Mouse (Mus musculus): Measurements from ENCODE around the gene Rbl1. TPM values are rescaled to one million over a fixed set of nuclear protein-coding genes. Genes with fewer than 3 reads are reported as not detected.
"Not testable (repeated sequence)": the region's sequence is repeated elsewhere in the genome, so short reads cannot be mapped to it uniquely, and the experiment has no call there.

Gene Rbl1
- polyA plus RNA-seq, 1 experiment from 2014 or later: 12.0 TPM

DNA sequence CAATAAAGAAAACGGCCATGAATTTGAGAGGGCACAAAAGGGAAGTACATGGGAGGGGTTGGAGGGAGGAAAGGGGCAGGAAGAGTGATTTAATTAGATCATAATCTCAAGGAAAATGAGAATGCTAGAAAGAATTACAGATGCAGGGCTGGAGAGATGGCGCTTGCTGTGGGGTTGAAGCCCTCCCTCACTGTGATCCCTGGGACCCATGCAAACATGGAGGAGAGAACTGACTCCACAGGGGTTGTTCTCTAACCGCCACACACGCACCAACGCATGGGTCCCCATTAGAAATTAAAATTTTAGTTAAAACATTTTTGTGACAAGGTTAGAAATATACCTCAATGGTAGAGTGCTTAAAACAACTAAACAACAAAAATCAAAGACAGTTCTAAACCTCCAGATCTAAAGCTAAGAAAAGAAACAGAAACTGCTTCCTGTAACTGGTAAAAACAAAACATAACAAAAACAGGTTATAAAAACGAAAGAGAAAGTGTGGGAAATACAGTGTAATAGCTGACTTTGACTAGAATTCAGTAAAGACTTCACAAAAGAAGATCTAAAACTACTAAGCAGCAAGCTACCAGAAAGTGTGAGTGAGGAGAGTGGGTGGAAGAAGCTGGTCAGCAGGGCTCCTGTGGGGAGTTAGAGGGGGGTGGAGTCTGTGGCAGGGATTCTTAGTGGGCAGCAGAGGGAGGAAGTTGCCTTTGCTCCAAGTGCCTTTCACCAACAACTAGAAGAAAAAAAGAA, 3.1 kb downstream of the Rbl1 start:
- Histone ChIP-seq H3K9me3 (no peaks in the 10 kb centered on the region), H3K9ac (replicated peaks) (no peak overlapping the region), H3K27ac (replicated peaks) (no peak overlapping the region), H3K36me3 (peaks cover 20% of the 10 kb centered on the region), H3K4me1 (peaks cover 23% of the 10 kb centered on the region), H3K27me3 (no peaks in the 10 kb centered on the region), H3K4me3 (no peak overlapping the region), H3K4me2 (replicated peaks) (no peak overlapping the region)
- WGBS: 84% methylated on average over 6 of the region's 6 CpGs
- ATAC-seq (replicated peaks): no peak

DNA sequence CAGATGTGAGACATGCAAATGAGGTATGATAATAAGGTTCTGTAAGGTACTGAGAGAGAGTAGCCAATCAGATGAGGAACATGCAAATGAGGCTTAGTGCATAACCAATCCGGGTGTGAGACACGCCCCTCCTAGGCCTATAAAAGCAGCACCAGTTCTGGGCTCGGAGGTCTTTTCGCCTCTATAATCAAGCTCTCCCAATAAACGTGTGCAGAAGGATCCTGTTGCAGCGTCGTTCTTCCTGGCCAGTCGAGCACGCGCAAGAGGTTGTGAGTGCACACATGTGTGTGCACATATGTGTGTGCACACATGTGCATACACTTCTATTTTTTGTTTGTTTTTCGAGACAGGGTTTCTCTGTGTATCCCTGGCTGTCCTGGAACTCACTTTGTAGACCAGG, 5.9 kb downstream of the Rbl1 start:
- Histone ChIP-seq H3K36me3 (peaks cover 40% of the 10 kb centered on the region), H3K4me1 (peaks cover 10% of the 10 kb centered on the region)
- not testable (repeated sequence) for H3K9ac ChIP-seq (replicated peaks); H3K4me2 ChIP-seq (replicated peaks); H3K9me3 ChIP-seq; H3K27ac ChIP-seq (replicated peaks); H3K4me3 ChIP-seq; H3K27me3 ChIP-seq; ATAC-seq (replicated peaks)
- WGBS: 95% methylated on average over 11 of the region's 11 CpGs

DNA sequence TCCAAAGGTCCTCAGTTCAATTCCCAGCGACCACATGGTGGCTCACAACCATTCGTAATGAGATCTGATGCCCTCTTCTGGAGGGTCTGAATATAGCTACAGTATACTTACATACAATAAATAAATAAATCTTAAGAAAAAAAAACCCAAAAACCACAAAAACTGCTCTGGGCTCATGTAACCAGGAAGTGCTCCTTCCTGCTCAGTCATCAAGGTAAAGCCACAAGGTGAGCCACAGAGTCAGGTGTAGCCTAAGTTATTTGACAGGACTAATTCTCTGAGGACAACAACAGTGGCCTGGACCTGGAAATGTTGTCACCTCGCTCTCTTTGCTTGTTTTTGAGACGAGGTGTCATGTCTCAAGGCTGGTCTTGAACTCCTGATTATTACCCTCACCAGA, 13.7 kb downstream of the Rbl1 start:
- Histone ChIP-seq H3K4me1 (no peaks in the 10 kb centered on the region), H3K4me2 (replicated peaks) (no peak overlapping the region), H3K36me3 (peaks cover 79% of the 10 kb centered on the region), H3K27me3 (no peaks in the 10 kb centered on the region), H3K9me3 (no peaks in the 10 kb centered on the region), H3K27ac (replicated peaks) (no peak overlapping the region), H3K9ac (replicated peaks) (no peak overlapping the region), H3K4me3 (no peak overlapping the region)
- ATAC-seq (replicated peaks): no peak
- WGBS: 96% methylated on average over 4 of the region's 4 CpGs

DNA sequence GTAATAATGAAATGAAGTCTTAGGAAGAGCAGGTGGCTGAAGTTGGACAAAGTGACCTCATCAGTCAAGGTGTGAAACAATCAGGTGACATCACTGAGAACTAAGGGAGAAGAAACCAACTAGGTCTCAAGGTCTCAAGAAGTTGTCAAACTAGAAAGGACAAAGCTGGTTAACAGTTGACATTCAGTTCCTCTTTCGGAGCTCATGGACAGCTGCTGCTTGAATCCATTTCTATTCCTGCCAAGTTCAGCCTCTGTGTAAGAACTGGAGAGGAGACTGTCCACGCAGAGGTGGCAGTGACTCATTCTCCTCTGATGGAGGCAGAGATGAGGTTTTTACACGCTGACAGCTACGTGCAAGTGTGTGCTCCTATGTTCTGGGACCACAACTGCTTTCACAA, 17.1 kb downstream of the Rbl1 start:
- Histone ChIP-seq H3K4me1 (no peaks in the 10 kb centered on the region), H3K4me2 (replicated peaks) (no peak overlapping the region), H3K27ac (replicated peaks) (no peak overlapping the region), H3K9ac (replicated peaks) (no peak overlapping the region), H3K36me3 (peaks cover 65% of the 10 kb centered on the region), H3K27me3 (no peaks in the 10 kb centered on the region), H3K4me3 (no peak overlapping the region), H3K9me3 (no peaks in the 10 kb centered on the region)
- 85% methylated on average over 4 of the region's 4 CpGs for WGBS
- no peak for ATAC-seq (replicated peaks)

DNA sequence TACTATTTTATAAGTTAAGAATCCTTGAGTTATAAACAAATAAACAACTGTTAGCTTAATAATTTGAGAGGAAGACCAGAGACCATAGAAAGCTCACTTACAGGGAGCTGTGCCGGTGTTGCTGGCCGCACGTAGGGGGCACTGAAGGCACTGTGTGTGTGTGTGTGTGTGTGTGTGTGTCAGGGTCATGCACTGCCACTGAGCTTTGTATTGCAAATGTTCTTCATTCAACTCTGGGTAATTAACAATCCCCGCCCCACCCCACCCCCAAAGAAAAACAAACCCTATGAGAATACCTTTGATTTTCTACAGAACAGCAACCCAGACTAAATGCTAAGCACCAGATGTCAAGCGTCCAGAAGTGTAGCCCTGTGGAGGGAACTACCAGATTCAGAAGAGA, 17.8 kb downstream of the Rbl1 start:
- Histone ChIP-seq H3K4me2 (replicated peaks) (no peak overlapping the region), H3K27me3 (no peaks in the 10 kb centered on the region), H3K9me3 (no peaks in the 10 kb centered on the region), H3K27ac (replicated peaks) (no peak overlapping the region), H3K4me1 (no peaks in the 10 kb centered on the region), H3K36me3 (peaks cover 61% of the 10 kb centered on the region), H3K9ac (replicated peaks) (no peak overlapping the region), H3K4me3 (no peak overlapping the region)
- WGBS: 43% methylated on average over 5 of the region's 5 CpGs
- ATAC-seq (replicated peaks): no peak

DNA sequence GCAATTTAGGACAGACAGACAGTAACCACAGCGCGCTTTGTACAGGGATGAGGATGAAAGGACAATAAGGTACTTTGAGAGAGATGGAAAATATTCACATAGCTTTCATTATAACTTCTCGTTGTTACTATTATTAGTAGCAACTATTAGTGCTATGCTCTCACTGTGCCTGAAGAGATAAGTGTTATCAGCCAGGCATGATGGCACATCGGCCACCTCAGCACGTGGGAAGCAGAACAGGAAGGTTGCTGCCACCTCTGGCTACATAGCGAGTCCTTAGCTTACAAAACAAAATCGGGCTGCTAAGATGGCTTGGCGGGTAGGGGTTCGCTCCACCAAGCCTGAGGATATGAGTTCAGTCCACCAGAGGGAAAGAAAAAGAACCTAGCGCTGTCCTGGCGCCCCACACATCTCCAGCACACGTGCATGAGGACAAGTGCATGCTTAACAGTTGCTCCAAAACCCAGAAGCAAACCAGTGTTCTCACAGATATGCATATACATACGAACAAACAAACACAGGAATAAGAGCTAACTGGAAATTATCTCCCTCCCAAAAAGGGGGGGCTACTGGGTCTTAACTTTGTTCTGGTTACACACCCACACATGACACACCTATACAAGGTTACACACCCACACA, 19.2 kb downstream of the Rbl1 start:
- Histone ChIP-seq H3K9ac (replicated peaks) (no peak overlapping the region), H3K4me2 (replicated peaks) (no peak overlapping the region), H3K4me3 (no peak overlapping the region), H3K36me3 (peaks cover 52% of the 10 kb centered on the region), H3K9me3 (no peaks in the 10 kb centered on the region), H3K27ac (replicated peaks) (no peak overlapping the region), H3K4me1 (no peaks in the 10 kb centered on the region), H3K27me3 (no peaks in the 10 kb centered on the region)
- 94% methylated on average over 13 of the region's 13 CpGs for WGBS
- ATAC-seq (replicated peaks): no peak

DNA sequence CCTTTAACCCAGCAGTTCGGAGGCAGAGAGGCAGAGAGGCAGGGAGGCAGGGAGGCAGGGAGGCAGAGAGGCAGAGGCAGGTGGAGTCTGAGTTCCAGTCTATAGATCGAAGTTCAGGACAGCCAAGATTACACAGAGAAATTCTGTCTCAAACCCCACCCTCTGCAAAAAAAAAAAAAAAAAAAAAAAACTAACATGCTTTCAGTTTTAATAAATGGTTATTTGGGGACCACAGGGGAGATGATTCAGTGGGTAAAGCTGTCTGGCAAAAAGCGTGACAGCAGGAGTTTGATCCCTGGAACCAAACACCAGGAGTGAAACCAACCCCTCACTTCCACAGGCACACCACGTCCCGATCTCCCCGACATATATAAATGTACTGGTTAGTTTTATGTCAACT, 26.2 kb downstream of the Rbl1 start:
- Histone ChIP-seq H3K9me3 (no peaks in the 10 kb centered on the region), H3K27ac (replicated peaks) (no peak overlapping the region), H3K27me3 (no peaks in the 10 kb centered on the region), H3K4me1 (no peaks in the 10 kb centered on the region), H3K36me3 (peaks cover 28% of the 10 kb centered on the region), H3K4me3 (no peak overlapping the region), H3K9ac (replicated peaks) (no peak overlapping the region), H3K4me2 (replicated peaks) (no peak overlapping the region)
- 89% methylated on average over 6 of the region's 6 CpGs for WGBS
- no peak for ATAC-seq (replicated peaks)

DNA sequence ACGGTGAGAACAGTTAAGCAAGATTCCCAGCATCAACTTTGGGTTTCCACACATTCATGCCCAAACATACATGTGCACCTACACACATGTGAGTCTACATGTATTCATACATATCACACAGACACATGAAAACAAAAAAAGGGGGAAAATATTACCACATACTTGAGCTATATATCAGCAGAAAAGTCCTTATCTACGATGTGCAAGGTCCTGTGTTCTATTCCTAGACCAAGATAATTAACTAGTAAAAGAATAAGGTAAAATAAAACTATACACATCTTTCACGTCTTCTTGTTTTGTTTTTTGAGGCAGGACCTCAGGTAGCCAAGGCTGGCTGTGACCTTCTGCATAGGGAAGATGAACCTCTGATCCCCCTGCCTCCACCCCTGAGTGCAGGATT, 28.1 kb downstream of the Rbl1 start:
- Histone ChIP-seq H3K36me3 (peaks cover 27% of the 10 kb centered on the region), H3K27ac (replicated peaks) (no peak overlapping the region), H3K9ac (replicated peaks) (no peak overlapping the region), H3K4me2 (replicated peaks) (no peak overlapping the region), H3K27me3 (no peaks in the 10 kb centered on the region), H3K9me3 (no peaks in the 10 kb centered on the region), H3K4me1 (no peaks in the 10 kb centered on the region), H3K4me3 (no peak overlapping the region)
- ATAC-seq (replicated peaks): no peak
- 92% methylated on average over 3 of the region's 3 CpGs for WGBS

DNA sequence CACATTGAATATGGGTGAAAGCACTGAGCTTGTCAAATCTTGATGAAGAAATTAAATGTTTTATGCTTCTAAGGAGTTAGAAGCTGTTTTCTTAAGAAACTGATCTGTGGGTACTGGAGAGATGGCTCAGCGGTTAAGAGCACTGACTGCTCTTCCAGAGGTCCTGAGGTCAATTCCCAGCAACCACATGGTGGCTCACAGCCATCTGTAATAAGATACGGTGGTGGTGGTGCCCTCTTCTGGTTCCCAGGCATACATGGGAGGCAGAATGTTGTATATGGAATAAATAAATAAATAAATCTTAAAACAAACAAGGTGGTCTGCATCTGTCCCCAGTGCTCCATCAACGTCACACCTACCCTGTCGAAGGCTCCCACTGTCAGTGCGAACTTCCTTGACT, 29.9 kb downstream of the Rbl1 start:
- H3K4me3 ChIP-seq: no peak overlapping the region
- no peak for ATAC-seq (replicated peaks)
- peaks cover 27% of the 10 kb centered on the region for H3K36me3 ChIP-seq
- no peaks in the 10 kb centered on the region for H3K27me3 ChIP-seq
- H3K9ac ChIP-seq (replicated peaks): no peak overlapping the region
- no peak overlapping the region for H3K27ac ChIP-seq (replicated peaks)
- no peaks in the 10 kb centered on the region for H3K9me3 ChIP-seq
- WGBS: 81% methylated on average over 5 of the region's 5 CpGs
- no peaks in the 10 kb centered on the region for H3K4me1 ChIP-seq
- no peak overlapping the region for H3K4me2 ChIP-seq (replicated peaks)

DNA sequence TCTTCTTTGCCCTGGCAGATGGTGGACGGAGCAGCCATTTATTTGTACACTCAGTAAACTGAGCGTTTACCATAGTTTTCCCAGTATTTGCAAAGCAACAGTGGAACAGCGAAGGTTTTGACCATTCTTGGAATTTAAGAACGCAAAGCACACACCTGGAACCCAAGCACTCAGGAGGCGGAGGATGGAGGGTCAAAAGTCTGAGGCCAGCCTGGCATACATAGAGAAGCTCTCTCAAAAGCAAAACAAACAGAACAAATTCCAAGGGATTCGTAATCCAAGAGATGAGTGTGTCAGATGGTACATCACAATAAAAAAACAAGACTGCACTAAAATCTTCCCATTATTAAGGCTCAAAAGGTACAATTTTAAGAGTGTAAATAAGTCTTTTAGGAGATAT, 30.8 kb downstream of the Rbl1 start:
- Histone ChIP-seq H3K4me1 (no peaks in the 10 kb centered on the region), H3K9me3 (no peaks in the 10 kb centered on the region), H3K4me2 (replicated peaks) (no peak overlapping the region), H3K27ac (replicated peaks) (no peak overlapping the region), H3K4me3 (no peak overlapping the region), H3K9ac (replicated peaks) (no peak overlapping the region), H3K36me3 (peaks cover 32% of the 10 kb centered on the region), H3K27me3 (no peaks in the 10 kb centered on the region)
- WGBS: over 99% methylated on average over 6 of the region's 6 CpGs
- no peak for ATAC-seq (replicated peaks)

DNA sequence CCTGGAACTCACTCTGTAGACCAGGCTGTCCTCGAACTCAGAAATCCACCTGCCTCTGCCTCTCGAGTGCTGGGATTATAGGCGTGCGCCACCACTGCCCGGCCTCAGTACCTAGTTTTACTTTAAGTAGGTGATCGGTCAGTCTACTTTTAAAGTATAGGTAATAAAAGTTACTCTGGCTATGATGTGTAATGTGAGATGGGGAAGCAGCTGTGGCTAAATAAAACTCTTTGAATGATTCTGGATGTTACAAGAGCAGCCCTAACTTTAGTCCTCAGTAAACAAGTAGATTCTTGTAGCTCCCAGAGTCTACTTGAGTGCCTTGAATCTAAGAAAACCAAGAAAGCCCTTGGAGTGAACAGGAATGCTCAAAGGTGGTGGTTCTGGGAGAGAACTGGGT, 31.4 kb downstream of the Rbl1 start:
- Histone ChIP-seq H3K9me3 (no peaks in the 10 kb centered on the region), H3K4me3 (no peak overlapping the region), H3K4me1 (no peaks in the 10 kb centered on the region), H3K27ac (replicated peaks) (no peak overlapping the region), H3K4me2 (replicated peaks) (no peak overlapping the region), H3K36me3 (peaks cover 35% of the 10 kb centered on the region), H3K27me3 (no peaks in the 10 kb centered on the region), H3K9ac (replicated peaks) (no peak overlapping the region)
- 96% methylated on average over 6 of the region's 6 CpGs for WGBS
- ATAC-seq (replicated peaks): no peak

DNA sequence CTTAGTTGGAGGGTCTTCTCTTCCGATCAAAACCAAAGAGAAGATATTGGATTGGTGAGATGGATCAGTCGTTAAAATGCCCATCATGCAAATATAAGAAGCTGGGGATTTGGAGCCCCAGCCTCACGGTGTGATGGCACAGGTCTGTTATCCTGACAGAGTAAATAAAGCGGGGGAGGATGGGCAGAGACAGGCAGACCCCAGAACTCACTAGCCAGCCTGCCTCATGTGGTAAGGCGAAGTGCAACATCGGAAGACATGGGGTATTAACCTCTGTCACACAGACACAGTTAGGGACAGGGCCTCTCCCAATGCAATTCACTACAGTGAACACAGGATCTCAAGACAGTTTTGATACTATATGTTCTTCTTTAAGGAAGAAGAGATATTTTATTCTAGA, 33.7 kb downstream of the Rbl1 start:
- Histone ChIP-seq H3K27me3 (no peaks in the 10 kb centered on the region), H3K4me3 (no peak overlapping the region), H3K27ac (replicated peaks) (no peak overlapping the region), H3K9ac (replicated peaks) (no peak overlapping the region), H3K9me3 (no peaks in the 10 kb centered on the region), H3K4me2 (replicated peaks) (no peak overlapping the region), H3K4me1 (no peaks in the 10 kb centered on the region), H3K36me3 (peaks cover 41% of the 10 kb centered on the region)
- WGBS: 57% methylated on average over 6 of the region's 6 CpGs
- no peak for ATAC-seq (replicated peaks)

DNA sequence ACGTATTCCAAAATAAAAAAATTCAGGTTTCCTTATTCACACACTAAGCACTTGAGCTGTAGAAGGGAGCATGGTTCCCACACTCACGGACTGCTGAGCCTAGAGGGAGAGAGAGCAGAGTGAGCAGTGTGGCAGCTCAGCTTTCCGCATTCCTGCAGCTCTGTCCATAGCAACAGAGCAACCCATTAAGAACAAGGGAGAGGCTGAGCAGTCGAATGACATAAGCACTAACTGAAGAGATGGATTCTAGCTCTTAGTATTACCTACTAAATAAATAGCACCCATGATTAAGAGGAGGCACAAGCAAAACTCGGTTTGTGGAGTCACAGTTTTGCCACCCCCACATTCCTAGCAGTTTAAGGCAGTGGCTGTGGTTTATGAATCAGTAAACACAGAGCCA, 34.2 kb downstream of the Rbl1 start:
- ATAC-seq (replicated peaks): no peak
- no peaks in the 10 kb centered on the region for H3K4me1 ChIP-seq
- no peak overlapping the region for H3K27ac ChIP-seq (replicated peaks)
- WGBS: 21% methylated on average over 5 of the region's 5 CpGs
- H3K4me3 ChIP-seq: no peak overlapping the region
- H3K36me3 ChIP-seq: peaks cover 36% of the 10 kb centered on the region
- no peaks in the 10 kb centered on the region for H3K9me3 ChIP-seq
- no peaks in the 10 kb centered on the region for H3K27me3 ChIP-seq
- no peak overlapping the region for H3K9ac ChIP-seq (replicated peaks)
- H3K4me2 ChIP-seq (replicated peaks): no peak overlapping the region
